Mouse (Mus musculus) lung, postnatal 0 days (tissue): Measurements from ENCODE around the gene Usp30.

Source experiments
- CTCF ChIP-seq: IDR thresholded peaks from 2 replicates; pipeline ENCODE4 v1.5.1; 2016; ENCODE audit warnings: antibody characterized with exemption, mild to moderate bottlenecking
- EP300 ChIP-seq: IDR thresholded peaks from 2 replicates; pipeline ENCODE4 v1.6.1; 2016; ENCODE audit warnings: antibody characterized with exemption, mild to moderate bottlenecking, control low read depth

GRCm38 (mm10) chr5:114147043-114147972 lies 82.0 kb downstream of the Usp30 start:
- TF ChIP-seq CTCF (no peak), EP300 (no peak)
